Mouse (Mus musculus) stomach, postnatal 0 days (tissue): ENCODE measurements around the gene Clec11a. TPM values are rescaled to one million over a fixed set of nuclear protein-coding genes. Genes with fewer than 3 reads are reported as not detected.
A peak's percentile ranks its signal among the peaks of the same experiment; 100 is the strongest.

Source experiments
- ATAC-seq: fragments of 200-750 bp; cut with Nextera tagmentation; 2 replicates; pipeline ENCODE4 v1.8.0; 2017; ENCODE audit not compliant: low FRiP score, low TSS enrichment
- DNase-seq: peaks from one replicate; pipeline ENCODE4 v3.0.0-alpha.2; 2016; ENCODE audit warnings: low spot score
- H3K27ac ChIP-seq: fragments of 300-500 bp; sonication (generic); replicated peaks from 2 replicates; pipeline ENCODE4 v1.5.1; 2014; ENCODE audit warnings: mild to moderate bottlenecking, control low read depth
- H3K27me3 ChIP-seq: fragments of 300-500 bp; sonication (generic); 2 replicates; pipeline ENCODE4 v1.6.1; 2014; ENCODE audit warnings: low read length; ENCODE audit not compliant: control insufficient read depth, insufficient read depth
- H3K36me3 ChIP-seq: fragments of 300-500 bp; sonication (generic); 2 replicates; pipeline ENCODE4 v1.6.1; 2014; ENCODE audit warnings: low read length, mixed read lengths; ENCODE audit not compliant: control insufficient read depth, insufficient read depth
- H3K4me1 ChIP-seq: fragments of 300-500 bp; sonication (generic); replicated peaks from 2 replicates; pipeline ENCODE4 v1.6.1; 2014; ENCODE audit warnings: antibody characterized with exemption; ENCODE audit not compliant: control insufficient read depth, insufficient read depth
- H3K4me2 ChIP-seq: fragments of 300-500 bp; sonication (generic); replicated peaks from 2 replicates; pipeline ENCODE4 v1.6.1; 2014; ENCODE audit warnings: low read depth, mild to moderate bottlenecking, control low read depth, moderate library complexity
- H3K4me3 ChIP-seq: fragments of 300-500 bp; sonication (generic); 2 replicates; pipeline ENCODE4 v1.5.1; 2014; ENCODE audit warnings: low read depth, low read length, control low read depth
- H3K9ac ChIP-seq: fragments of 300-500 bp; sonication (generic); 2 replicates; pipeline ENCODE4 v1.6.1; 2014; ENCODE audit warnings: mild to moderate bottlenecking, low read length, control low read depth, mixed read lengths
- H3K9me3 ChIP-seq: fragments of 300-500 bp; sonication (generic); 2 replicates; pipeline ENCODE4 v1.6.1; 2016; ENCODE audit warnings: low read length; ENCODE audit not compliant: control insufficient read depth
- CTCF ChIP-seq: IDR thresholded peaks from 2 replicates; pipeline ENCODE4 v1.5.1; 2016; ENCODE audit warnings: antibody characterized with exemption, low read depth, mild to moderate bottlenecking, moderate library complexity
- EP300 ChIP-seq: optimal IDR thresholded peaks from 2 replicates; pipeline ENCODE3; 2016; ENCODE audit warnings: antibody characterized with exemption
- WGBS: fragments of 180-500 bp; shearing (Covaris S2); extraction: QIAGEN DNeasy Blood & Tissue Kit; methylation state at CpG from one replicate; pipeline ENCODE4 v1.1.7; 2014; 5-methylcytosine and 5-hydroxymethylcytosine counted together
- polyA plus RNA-seq: library from polyadenylated mRNA; unstranded; fragments of >200 nt; fragmentation: Nextera tagmentation; extraction: Ambion mirVana; gene quantifications from 2 replicates; pipeline ENCODE4 v1.2.1, GENCODE M21; 2015

The Clec11a gene
- polyA plus RNA-seq, 1 experiment from 2014 or later: 11.1 TPM

- 56% methylated on average over 6 of the region's 6 CpGs for WGBS
- no peak for DNase-seq
- Histone ChIP-seq H3K27me3 (no peaks in the 10 kb centered on the region; the same call in 1 of the 2 replicates), H3K27ac (no peak overlapping the region), H3K4me1 (no peaks in the 10 kb centered on the region), H3K9me3 (no peaks in the 10 kb centered on the region), H3K9ac (no peak overlapping the region), H3K36me3 (no peaks in the 10 kb centered on the region; the same call in 1 of the 2 replicates), H3K4me2 (no peak overlapping the region), H3K4me3 (no peak overlapping the region)
- no peak for TF ChIP-seq EP300
- no peak for TF ChIP-seq CTCF
- ATAC-seq: no peak
These were observed 51.8 kb downstream of the Clec11a start for GRCm38 (mm10) chr7:44254930-44255329.

GRCm38 (mm10) chr7:44253023-44253616 is 53.6 kb downstream of the Clec11a start:
- Histone ChIP-seq H3K4me3 (no peak overlapping the region), H3K9me3 (no peaks in the 10 kb centered on the region), H3K36me3 (no peaks in the 10 kb centered on the region; the same call in 1 of the 2 replicates), H3K9ac (0 out of 2 replicates have a peak overlapping the region, but pooled peaks have one; percentile 23), H3K27ac (no peak overlapping the region), H3K4me1 (no peaks in the 10 kb centered on the region), H3K27me3 (no peaks in the 10 kb centered on the region; the same call in 1 of the 2 replicates), H3K4me2 (no peak overlapping the region)
- 60% methylated on average over 15 of the region's 15 CpGs for WGBS
- no peak for ATAC-seq
- TF ChIP-seq EP300 (no peak), CTCF (peak; percentile 22; the same call in 1 of the 2 replicates)
- no peak for DNase-seq

Other genes starting within 250 kb of the Clec11a start
- not detected in 2 replicates for gene Klk1b21, start 204.6 kb downstream of the Clec11a start, polyA plus RNA-seq
- not detected in 2 replicates for gene Klk1b22, start 194.2 kb downstream of the Clec11a start, polyA plus RNA-seq
- not detected in 2 replicates for gene Klk1b16, start 170.1 kb downstream of the Clec11a start, polyA plus RNA-seq
- gene Klk1b24, start 118.7 kb downstream of the Clec11a start, polyA plus RNA-seq: not detected in 2 replicates
- gene Klk1b3, start 108.7 kb downstream of the Clec11a start, polyA plus RNA-seq: not detected in 2 replicates
- gene Klk1b4, start 99.5 kb downstream of the Clec11a start, polyA plus RNA-seq: not detected in 2 replicates
- not detected in 2 replicates for gene Klk1b5, start 91.0 kb downstream of the Clec11a start, polyA plus RNA-seq
- 9.7 and 10.7 TPM in 2 replicates for gene Klk1, start 81.5 kb downstream of the Clec11a start, polyA plus RNA-seq
- 0.13 TPM in 1 of 2 replicates, not detected in the other for gene Gm36864, start 70.7 kb downstream of the Clec11a start, polyA plus RNA-seq
- gene 1700028J19Rik, start 60.2 kb downstream of the Clec11a start, polyA plus RNA-seq: 0.57 and 0.65 TPM in 2 replicates
- gene 2410002F23Rik, start 60.2 kb downstream of the Clec11a start, polyA plus RNA-seq: 52.9 and 60.0 TPM in 2 replicates
- gene Acp4, start 49.5 kb downstream of the Clec11a start, polyA plus RNA-seq: not detected in 2 replicates
- gene Gm15517, start 45.5 kb downstream of the Clec11a start, polyA plus RNA-seq: not detected in 2 replicates
- 0.53 and 0.61 TPM in 2 replicates for gene Shank1, start 3.4 kb upstream of the Clec11a start, polyA plus RNA-seq
- 1.2 and 1.4 TPM in 2 replicates for gene Syt3, start 77.2 kb upstream of the Clec11a start, polyA plus RNA-seq
- gene 1700008O03Rik, start 78.9 kb upstream of the Clec11a start, polyA plus RNA-seq: 0.68 and 0.75 TPM in 2 replicates
- 0.36 and 0.52 TPM in 2 replicates for gene Lrrc4b, start 122.1 kb upstream of the Clec11a start, polyA plus RNA-seq
- gene Aspdh, start 158.5 kb upstream of the Clec11a start, polyA plus RNA-seq: 0.12 and 0.21 TPM in 2 replicates
- gene Josd2, start 161.1 kb upstream of the Clec11a start, polyA plus RNA-seq: 32.8 and 33.7 TPM in 2 replicates
- 60.7 and 65.5 TPM in 2 replicates for gene Emc10, start 189.6 kb upstream of the Clec11a start, polyA plus RNA-seq
- gene Fam71e1, start 189.7 kb upstream of the Clec11a start, polyA plus RNA-seq: 5.9 and 8.3 TPM in 2 replicates
- 0.21 and 0.32 TPM in 2 replicates for gene Mybpc2, start 217.8 kb upstream of the Clec11a start, polyA plus RNA-seq
- 0.13 and 0.22 TPM in 2 replicates for gene Spib, start 225.2 kb upstream of the Clec11a start, polyA plus RNA-seq
- 18.7 and 18.9 TPM in 2 replicates for gene Pold1, start 241.9 kb upstream of the Clec11a start, polyA plus RNA-seq
- gene Nr1h2, start 247.0 kb upstream of the Clec11a start, polyA plus RNA-seq: 56.5 and 59.7 TPM in 2 replicates